Mouse (Mus musculus) R1 (cell line): ENCODE data around the gene Vwc2.

ENCODE experiments used
- DNase-seq: peaks from one replicate; pipeline ENCODE4 v3.0.0-alpha.2; 2018; ENCODE audit warnings: low read depth, low spot score

Gene Vwc2

GRCm38 (mm10) chr11:11242694-11243377, 128.8 kb downstream of the Vwc2 start:
- DNase-seq: no peak

GRCm38 (mm10) chr11:11257348-11257747, 143.3 kb downstream of the Vwc2 start:
- DNase-seq: no peak

- no peak for DNase-seq
Observed at GRCm38 (mm10) chr11:11280128-11280527, 166.1 kb downstream of the Vwc2 start.

- no peak for DNase-seq
Observed at GRCm38 (mm10) chr11:11283512-11283911, 169.5 kb downstream of the Vwc2 start.
